Mouse (Mus musculus): ENCODE results near the gene Slc7a15. TPM values are rescaled to one million over a fixed set of nuclear protein-coding genes. Genes with fewer than 3 reads are reported as not detected.

Gene Slc7a15
- total and polyA plus RNA-seq, 3 experiments: not detected

GRCm38 (mm10) chr12:8635546-8635945 lies 36.7 kb upstream of the Slc7a15 start:
- DNase-seq (ENCODE audit: low spot score) (no peak), ATAC-seq (ENCODE audit: extremely low read depth, insufficient number of reproducible peaks, low FRiP score, poor library complexity, severe bottlenecking) (no peak)
- TF ChIP-seq POLR2AphosphoS5 (IDR thresholded peaks at IDR 0.05; ENCODE audit: insufficient replicate concordance, low read depth, low read length) (no peak), GATA2 (IDR thresholded peaks at IDR 0.05; ENCODE audit: borderline replicate concordance, low read depth, low read length) (no peak), TAL1 (conservative IDR thresholded peaks at IDR 0.05; ENCODE audit: low read depth, low read length) (no peak)

GRCm38 (mm10) chr12:8634306-8634705 lies 35.4 kb upstream of the Slc7a15 start:
- Histone ChIP-seq H3K27me3 (ENCODE audit: insufficient read depth, low read length) (no peaks in the 10 kb centered on the region), H3K4me1 (ENCODE audit: insufficient read depth, low read depth, low read length) (peaks cover 9% of the 10 kb centered on the region), H3K4me3 (ENCODE audit: low read depth, low read length) (no peak overlapping the region), H3K9me3 (replicated peaks) (peaks cover 4% of the 10 kb centered on the region), H3K36me3 (replicated peaks) (peaks cover 9% of the 10 kb centered on the region)
- TF ChIP-seq POLR2AphosphoS5 (IDR thresholded peaks at IDR 0.05; ENCODE audit: insufficient replicate concordance, low read depth, low read length): no peak
- no peak for TF ChIP-seq GATA2 (IDR thresholded peaks at IDR 0.05; ENCODE audit: borderline replicate concordance, low read depth, low read length)
- no peak for TF ChIP-seq CTCF (IDR thresholded peaks at IDR 0.05; ENCODE audit: low read depth, low read length)
- no peak for TF ChIP-seq GATA1 (IDR thresholded peaks at IDR 0.05; ENCODE audit: borderline replicate concordance, low read length)
- ATAC-seq (ENCODE audit: extremely low read depth, insufficient number of reproducible peaks, low FRiP score, poor library complexity, severe bottlenecking) (no peak), DNase-seq (ENCODE audit: low spot score) (no peak)

More at GRCm38 (mm10) chr12:8635546-8635945, 36.7 kb upstream of the Slc7a15 start:
- H3K9me3 ChIP-seq (replicated peaks): peaks cover 4% of the 10 kb centered on the region
- no peak overlapping the region for H3K4me3 ChIP-seq (ENCODE audit: low read depth, low read length)
- H3K27me3 ChIP-seq (ENCODE audit: insufficient read depth, low read length): no peaks in the 10 kb centered on the region
- peaks cover 5% of the 10 kb centered on the region for H3K36me3 ChIP-seq (replicated peaks)
- H3K4me1 ChIP-seq (ENCODE audit: insufficient read depth, low read depth, low read length): peaks cover 10% of the 10 kb centered on the region

- DNase-seq (ENCODE audit: low spot score): no peak
- TF ChIP-seq CTCF (IDR thresholded peaks at IDR 0.05; ENCODE audit: low read depth, low read length) (no peak), POLR2AphosphoS5 (IDR thresholded peaks at IDR 0.05; ENCODE audit: insufficient replicate concordance, low read depth, low read length) (no peak), GATA1 (IDR thresholded peaks at IDR 0.05; ENCODE audit: borderline replicate concordance, low read length) (no peak), TAL1 (conservative IDR thresholded peaks at IDR 0.05; ENCODE audit: low read depth, low read length) (no peak), GATA2 (IDR thresholded peaks at IDR 0.05; ENCODE audit: borderline replicate concordance, low read depth, low read length) (no peak)
- peaks cover 3% of the 10 kb centered on the region; the same call in 1 of the 2 replicates for H3K4me1 ChIP-seq (ENCODE audit: insufficient read depth, low read depth, low read length)
- ATAC-seq (ENCODE audit: extremely low read depth, insufficient number of reproducible peaks, low FRiP score, poor library complexity, severe bottlenecking): no peak
- no peak overlapping the region for H3K4me3 ChIP-seq (ENCODE audit: low read depth, low read length)
- no peaks in the 10 kb centered on the region for H3K27me3 ChIP-seq (ENCODE audit: insufficient read depth, low read length)
- peaks cover 4% of the 10 kb centered on the region for H3K9me3 ChIP-seq (replicated peaks)
- H3K36me3 ChIP-seq (replicated peaks): peaks cover 7% of the 10 kb centered on the region
Observed at GRCm38 (mm10) chr12:8632737-8633365, 34.0 kb upstream of the Slc7a15 start.

GRCm38 (mm10) chr12:8631691-8632090 lies 32.8 kb upstream of the Slc7a15 start:
- H3K36me3 ChIP-seq (replicated peaks): peaks cover 3% of the 10 kb centered on the region
- H3K4me3 ChIP-seq (ENCODE audit: low read depth, low read length): no peak overlapping the region
- no peaks in the 10 kb centered on the region for H3K27me3 ChIP-seq (ENCODE audit: insufficient read depth, low read length)
- ATAC-seq (ENCODE audit: extremely low read depth, insufficient number of reproducible peaks, low FRiP score, poor library complexity, severe bottlenecking) (no peak), DNase-seq (ENCODE audit: low spot score) (no peak)
- no peaks in the 10 kb centered on the region for H3K9me3 ChIP-seq (replicated peaks)
- no peak for TF ChIP-seq GATA1 (IDR thresholded peaks at IDR 0.05; ENCODE audit: borderline replicate concordance, low read length)
- 0 out of 2 replicates have a peak, but pooled peaks cover 3% of the 10 kb centered on the region for H3K4me1 ChIP-seq (ENCODE audit: insufficient read depth, low read depth, low read length)

- Histone ChIP-seq H3K36me3 (replicated peaks) (peaks cover 3% of the 10 kb centered on the region), H3K4me1 (ENCODE audit: insufficient read depth, low read depth, low read length) (0 out of 2 replicates have a peak, but pooled peaks cover 3% of the 10 kb centered on the region), H3K9me3 (replicated peaks) (no peaks in the 10 kb centered on the region), H3K27me3 (ENCODE audit: insufficient read depth, low read length) (no peaks in the 10 kb centered on the region), H3K4me3 (ENCODE audit: low read depth, low read length) (no peak overlapping the region)
- no peak for DNase-seq (ENCODE audit: low spot score)
- TF ChIP-seq TAL1 (conservative IDR thresholded peaks at IDR 0.05; ENCODE audit: low read depth, low read length) (no peak), GATA2 (IDR thresholded peaks at IDR 0.05; ENCODE audit: borderline replicate concordance, low read depth, low read length) (no peak), CTCF (IDR thresholded peaks at IDR 0.05; ENCODE audit: low read depth, low read length) (no peak), POLR2AphosphoS5 (IDR thresholded peaks at IDR 0.05; ENCODE audit: insufficient replicate concordance, low read depth, low read length) (no peak), GATA1 (IDR thresholded peaks at IDR 0.05; ENCODE audit: borderline replicate concordance, low read length) (no peak)
- ATAC-seq (ENCODE audit: extremely low read depth, insufficient number of reproducible peaks, low FRiP score, poor library complexity, severe bottlenecking): no peak
Observed at GRCm38 (mm10) chr12:8629537-8629936, 30.7 kb upstream of the Slc7a15 start.

GRCm38 (mm10) chr12:8620678-8621018 lies 21.8 kb upstream of the Slc7a15 start:
- TF ChIP-seq GATA2 (IDR thresholded peaks at IDR 0.05; ENCODE audit: borderline replicate concordance, low read depth, low read length) (no peak), GATA1 (IDR thresholded peaks at IDR 0.05; ENCODE audit: borderline replicate concordance, low read length) (no peak), POLR2AphosphoS5 (IDR thresholded peaks at IDR 0.05; ENCODE audit: insufficient replicate concordance, low read depth, low read length) (no peak), TAL1 (conservative IDR thresholded peaks at IDR 0.05; ENCODE audit: low read depth, low read length) (no peak), CTCF (IDR thresholded peaks at IDR 0.05; ENCODE audit: low read depth, low read length) (no peak)
- Histone ChIP-seq H3K27me3 (ENCODE audit: insufficient read depth, low read length) (no peaks in the 10 kb centered on the region), H3K4me3 (ENCODE audit: low read depth, low read length) (no peak overlapping the region), H3K36me3 (replicated peaks) (peaks cover 4% of the 10 kb centered on the region), H3K4me1 (ENCODE audit: insufficient read depth, low read depth, low read length) (no peaks in the 10 kb centered on the region), H3K9me3 (replicated peaks) (peaks cover 4% of the 10 kb centered on the region; the same call in 1 of the 2 replicates)
- DNase-seq (ENCODE audit: low spot score) (no peak), ATAC-seq (ENCODE audit: extremely low read depth, insufficient number of reproducible peaks, low FRiP score, poor library complexity, severe bottlenecking) (no peak)

All from G1E (cell line).